Mouse (Mus musculus) C2C12 (cell line): ENCODE results near the gene Dbndd1.

ENCODE experiments used
- CEBPB ChIP-seq: IDR thresholded peaks from one replicate; pipeline ENCODE4 v1.6.1; 2011; ENCODE audit warnings: low read depth, mild to moderate bottlenecking, control low read depth, moderate library complexity
- CTCF ChIP-seq: IDR thresholded peaks from one replicate; pipeline ENCODE4 v1.5.1; 2011; ENCODE audit not compliant: control insufficient read depth, insufficient read depth, insufficient read length
- FOSL1 ChIP-seq: IDR thresholded peaks from one replicate; pipeline ENCODE4 v1.8.0; 2011; ENCODE audit warnings: mild to moderate bottlenecking, low read length; ENCODE audit not compliant: poor library complexity, insufficient read depth, severe bottlenecking
- MAX ChIP-seq: IDR thresholded peaks from one replicate; pipeline ENCODE4 v1.6.1; 2011; ENCODE audit warnings: mild to moderate bottlenecking, control low read depth
- MYOG ChIP-seq: IDR thresholded peaks from one replicate; pipeline ENCODE4 v1.6.1; 2011; ENCODE audit not compliant: control insufficient read depth, insufficient read length; ENCODE audit errors: extremely low read depth
- USF1 ChIP-seq: IDR thresholded peaks from one replicate; pipeline ENCODE4 v1.6.1; 2011; ENCODE audit warnings: low read depth, mild to moderate bottlenecking, control low read depth, moderate library complexity

DNA sequence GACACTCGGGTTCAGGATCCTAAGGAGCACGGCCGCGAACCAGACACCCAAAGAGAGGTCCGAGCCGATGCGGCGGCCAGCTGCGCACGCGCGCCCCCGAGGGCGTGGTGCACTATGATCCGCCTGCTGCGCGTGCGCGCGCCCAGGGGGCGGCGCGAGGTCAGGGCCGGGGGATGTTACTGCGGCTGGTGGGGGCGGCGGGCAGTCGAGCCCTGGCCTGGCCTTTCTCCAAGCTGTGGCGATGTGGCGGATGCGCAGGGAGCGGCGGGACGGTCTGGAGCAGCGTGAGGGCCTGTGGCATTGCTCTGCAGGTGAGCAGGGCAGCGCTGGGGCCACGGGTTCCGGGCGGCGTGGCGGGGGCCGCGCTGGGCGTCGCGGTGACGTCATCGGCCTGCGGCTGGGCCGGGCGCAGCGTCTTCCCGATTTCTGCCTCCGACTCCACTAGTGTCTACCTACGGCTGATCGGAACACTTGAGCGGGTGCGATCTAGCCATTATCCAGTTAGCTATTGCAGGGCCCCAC is 37.5 kb downstream of the Dbndd1 start, which contains the start of gene Afg3l1:
- TF ChIP-seq CEBPB (no peak), CTCF (no peak), USF1 (no peak), FOSL1 (no peak), MYOG (no peak), MAX (peak; percentile 68)
